Mouse (Mus musculus): ENCODE measurements around the gene Nol4l. TPM values are rescaled to one million over a fixed set of nuclear protein-coding genes. Genes with fewer than 3 reads are reported as not detected.

Nol4l gene
- polyA plus RNA-seq, 1 experiment = 14.2 TPM

DNA sequence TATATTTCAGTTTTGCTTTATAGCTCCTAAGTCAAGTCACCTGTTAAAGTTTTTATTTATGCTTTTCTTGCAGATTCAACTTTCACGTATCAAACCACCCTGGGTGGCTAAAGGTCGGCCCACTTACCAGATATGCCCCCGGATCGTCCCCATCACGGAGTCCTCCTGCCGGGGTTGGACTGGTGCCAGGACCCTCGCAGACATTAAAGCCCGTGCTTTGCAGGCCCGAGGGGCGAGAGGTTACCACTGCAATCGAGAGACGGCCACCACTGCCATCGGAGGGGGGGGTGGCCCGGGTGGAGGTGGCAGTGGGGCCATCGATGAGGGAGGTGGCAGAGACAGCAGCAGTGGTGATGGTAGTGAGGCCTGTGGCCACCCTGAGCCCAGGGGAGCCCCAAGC, 130.6 kb downstream of the Nol4l start:
- TF ChIP-seq GATA1 (IDR thresholded peaks at IDR 0.05; ENCODE audit: low read length) = no peak

DNA sequence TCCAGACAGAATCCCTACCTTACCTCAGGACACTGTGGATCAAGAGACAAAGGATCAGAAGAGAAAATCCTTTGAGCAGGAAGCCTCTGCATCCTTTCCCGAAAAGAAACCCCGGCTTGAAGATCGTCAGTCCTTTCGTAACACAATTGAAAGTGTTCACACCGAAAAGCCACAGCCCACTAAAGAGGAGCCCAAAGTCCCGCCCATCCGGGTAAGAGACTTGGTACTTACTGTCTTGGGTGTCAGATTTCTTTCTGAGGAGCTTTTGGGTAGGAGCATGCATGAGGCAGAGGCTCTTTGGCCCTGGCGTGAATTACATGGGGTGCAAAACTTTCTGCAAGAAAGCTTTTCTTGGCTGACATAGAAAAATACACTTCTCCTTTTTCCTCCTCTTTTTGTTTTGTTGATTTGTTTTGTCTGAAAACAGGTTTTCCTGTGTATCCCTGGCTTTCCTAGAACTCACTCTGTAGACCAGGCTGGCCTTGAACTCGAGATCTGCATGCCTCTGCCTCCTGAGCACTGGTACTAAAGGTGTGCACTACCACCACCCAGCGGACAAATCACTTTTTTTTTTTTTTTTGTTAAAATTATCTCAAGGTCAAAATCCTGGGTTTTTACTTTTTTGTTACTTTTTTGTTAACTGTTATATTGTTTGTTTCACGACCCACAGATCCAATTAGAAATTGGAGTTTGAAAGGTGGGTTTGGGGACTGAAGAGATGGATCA, 131.8 kb downstream of the Nol4l start:
- no peak for TF ChIP-seq GATA1 (IDR thresholded peaks at IDR 0.05; ENCODE audit: low read length)

DNA sequence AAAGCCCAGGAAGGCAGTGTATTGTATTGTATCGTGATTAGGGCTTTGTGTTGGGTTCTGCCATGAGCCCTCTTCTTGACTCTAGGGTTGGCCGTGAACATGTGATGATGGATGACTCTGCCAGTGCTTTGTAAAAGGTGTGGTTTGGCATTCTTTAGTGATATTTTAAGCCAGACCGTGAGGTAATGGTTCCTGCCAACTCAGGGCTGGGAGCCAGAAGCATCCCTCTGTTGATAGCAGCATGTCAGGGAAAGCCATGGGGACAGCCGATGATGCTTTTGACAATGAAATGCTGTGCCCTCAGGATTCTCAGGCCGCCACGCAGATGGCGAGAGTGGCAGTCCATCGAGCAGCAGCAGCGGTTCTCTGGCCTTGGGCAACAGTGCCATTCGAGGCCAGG, 136.7 kb downstream of the Nol4l start:
- no peak for TF ChIP-seq GATA1 (IDR thresholded peaks at IDR 0.05; ENCODE audit: low read length)

DNA sequence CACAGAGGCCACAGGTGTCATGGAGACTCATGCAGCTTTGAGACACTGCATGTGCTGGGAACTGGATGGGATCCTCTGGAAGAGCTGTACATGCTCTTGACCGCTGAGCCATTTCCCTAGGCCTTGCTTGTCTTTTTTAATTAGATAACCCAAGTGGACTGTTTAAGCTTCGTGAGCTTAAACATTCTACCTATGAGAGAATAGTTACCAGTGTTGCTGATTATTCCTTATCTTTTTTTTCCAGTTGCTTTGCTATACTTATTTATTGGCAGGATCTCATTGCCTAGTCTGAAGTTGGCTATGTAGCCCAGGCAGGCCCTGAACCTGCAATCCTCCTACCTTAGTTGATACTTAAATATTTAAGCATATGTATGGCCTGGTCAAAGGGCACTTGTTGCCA, 139.9 kb downstream of the Nol4l start:
- TF ChIP-seq GATA1 (IDR thresholded peaks at IDR 0.05; ENCODE audit: low read length) = no peak

DNA sequence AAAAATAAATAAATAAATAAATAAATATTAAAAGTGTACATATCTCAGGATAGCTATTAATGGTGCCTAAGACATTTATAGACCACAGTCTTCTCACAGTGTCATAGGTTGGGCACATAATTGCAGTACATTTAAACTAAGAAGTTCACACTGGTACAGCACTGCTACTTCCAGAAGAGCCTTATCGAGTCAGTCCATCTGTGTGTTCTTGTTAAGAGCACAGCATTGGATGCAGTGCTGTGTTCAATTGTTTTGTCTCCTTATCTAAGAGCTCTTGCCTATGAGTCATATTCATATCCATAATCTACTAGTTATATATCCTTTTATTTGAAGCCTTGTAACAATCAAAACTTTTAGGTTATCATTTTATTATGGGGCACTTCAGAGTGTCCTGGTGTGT, 149.3 kb downstream of the Nol4l start:
- no peak for TF ChIP-seq GATA1 (IDR thresholded peaks at IDR 0.05; ENCODE audit: low read length)

DNA sequence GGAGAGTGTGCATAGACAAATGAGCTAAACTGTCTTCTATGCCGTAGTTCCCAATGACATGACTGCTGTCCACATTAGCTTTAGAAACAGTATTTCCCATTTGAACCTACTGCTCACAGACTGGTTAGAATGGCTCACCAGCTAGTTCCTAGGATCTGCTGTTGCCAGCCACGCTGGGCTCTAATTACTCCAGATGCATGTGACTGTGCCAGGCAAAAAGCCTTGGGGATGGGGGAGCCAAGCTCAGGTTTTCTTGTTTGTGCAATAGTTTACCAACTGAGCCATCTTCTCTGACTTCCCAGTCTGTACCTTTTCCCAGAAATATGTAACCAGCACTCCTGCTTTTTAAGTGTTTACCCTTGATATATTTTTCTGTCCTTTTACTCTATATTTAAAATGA, 154.4 kb downstream of the Nol4l start:
- no peak for TF ChIP-seq GATA1 (IDR thresholded peaks at IDR 0.05; ENCODE audit: low read length)

DNA sequence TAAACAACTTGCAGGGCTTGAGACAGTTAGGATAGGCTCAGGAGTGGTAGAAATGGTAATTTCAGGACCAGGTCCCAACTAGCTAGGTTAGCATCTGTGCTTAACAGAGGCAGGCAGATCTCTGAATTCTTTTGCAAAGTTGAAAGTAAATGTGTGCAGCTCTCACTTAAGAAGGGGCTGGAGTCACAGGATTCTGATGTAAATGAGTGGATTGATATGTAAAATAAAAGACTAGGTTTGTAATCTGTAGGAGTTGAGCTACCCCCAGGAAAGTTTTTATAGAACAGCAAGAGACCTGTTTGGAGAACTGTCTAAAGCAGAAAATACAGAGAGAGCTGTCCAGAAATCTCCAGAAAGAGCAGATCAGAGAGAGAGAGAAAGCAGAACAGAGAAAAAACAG, 158.9 kb downstream of the Nol4l start:
- TF ChIP-seq GATA1 (IDR thresholded peaks at IDR 0.05; ENCODE audit: low read length) = no peak

DNA sequence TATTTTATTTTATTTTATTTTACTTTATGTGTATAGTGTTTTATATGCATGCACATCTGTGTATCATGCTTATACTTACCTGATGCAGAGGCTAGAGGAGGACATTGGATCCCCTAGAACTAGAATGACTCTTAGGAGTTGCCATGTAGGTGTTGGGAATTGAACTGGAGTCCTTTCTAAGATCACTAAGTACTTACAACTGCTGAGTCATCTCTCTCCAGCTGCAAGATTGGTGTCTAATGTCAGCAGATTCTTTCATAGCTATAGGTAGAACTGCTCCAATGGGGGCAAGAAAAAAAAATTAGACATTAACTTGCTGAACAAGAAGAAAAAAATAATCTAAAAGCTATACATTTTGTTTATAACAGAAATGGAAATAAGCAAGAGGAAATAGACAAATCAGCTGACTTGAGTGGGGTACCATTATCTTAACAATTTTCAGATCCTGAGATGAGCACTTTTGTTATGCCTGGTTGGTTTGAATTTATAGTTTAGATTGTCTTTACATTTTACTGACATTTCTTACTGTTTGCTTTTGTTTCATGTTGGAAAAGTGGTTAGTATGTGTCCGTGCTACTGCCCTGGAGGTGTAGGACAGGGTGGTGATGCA, 168.6 kb downstream of the Nol4l start:
- no peak for TF ChIP-seq GATA1 (IDR thresholded peaks at IDR 0.05; ENCODE audit: low read length)

Other genes starting within 250 kb of the Nol4l start
- gene Kif3b, start 238.6 kb downstream of the Nol4l start, polyA plus RNA-seq (2012) = 2.8 and 3.7 TPM in 2 replicates
- 14.5 and 21.3 TPM in 2 replicates for gene Asxl1, start 184.1 kb downstream of the Nol4l start, polyA plus RNA-seq (2012)
- gene 4930404H24Rik, start 37.2 kb downstream of the Nol4l start, polyA plus RNA-seq (2012) = not detected in 2 replicates
- 30.1 and 30.2 TPM in 2 replicates for gene Commd7, start 102.8 kb upstream of the Nol4l start, polyA plus RNA-seq (2012)
- gene Dnmt3b, start 119.5 kb upstream of the Nol4l start, polyA plus RNA-seq (2012) = 23.6 and 28.7 TPM in 2 replicates
- gene Dnmt3c, start 166.7 kb upstream of the Nol4l start, polyA plus RNA-seq (2012) = 0.05 and 0.06 TPM in 2 replicates
- gene Mapre1, start 211.3 kb upstream of the Nol4l start, polyA plus RNA-seq (2012) = 2.6 and 4.4 TPM in 2 replicates
- 0.06 and 0.09 TPM in 2 replicates for gene Efcab8, start 250.0 kb upstream of the Nol4l start, polyA plus RNA-seq (2012)

Data from G1E-ER4 (cell line).